Mouse (Mus musculus): ENCODE results near the gene Lamc1. TPM values are rescaled to one million over a fixed set of nuclear protein-coding genes. Genes with fewer than 3 reads are reported as not detected.

The Lamc1 gene
- polyA plus RNA-seq, 1 experiment from 2014 or later: 112 TPM

- DNase-seq (ENCODE audit: low spot score) (peak; percentile 51), ATAC-seq (replicated peaks; ENCODE audit: low FRiP score, low TSS enrichment, low read depth) (no peak)
- peaks cover 15% of the 10 kb centered on the region; the same call in 1 of the 2 replicates for H3K36me3 ChIP-seq (ENCODE audit: control insufficient read depth, insufficient read depth, low read length)
- H3K27me3 ChIP-seq (replicated peaks; ENCODE audit: control insufficient read depth, insufficient read depth, low read length): no peaks in the 10 kb centered on the region
- H3K9ac ChIP-seq (ENCODE audit: low read length): no peak overlapping the region
- H3K4me1 ChIP-seq (replicated peaks; ENCODE audit: control insufficient read depth, insufficient read depth, low read length): peaks cover 57% of the 10 kb centered on the region
- no peak overlapping the region for H3K4me2 ChIP-seq (ENCODE audit: low read length)
- H3K9me3 ChIP-seq (ENCODE audit: control insufficient read depth, low read length): no peaks in the 10 kb centered on the region
- no peak overlapping the region for H3K4me3 ChIP-seq (ENCODE audit: low read depth, low read length)
- no peak overlapping the region; the same call in 1 of the 2 replicates for H3K27ac ChIP-seq (ENCODE audit: low read depth)
- WGBS: 62% methylated on average over 12 of the region's 12 CpGs
These were observed 11.2 kb downstream of the Lamc1 start for GRCm38 (mm10) chr1:153321404-153321803.

GRCm38 (mm10) chr1:153320554-153321147 lies 11.9 kb downstream of the Lamc1 start:
- Histone ChIP-seq H3K4me1 (replicated peaks; ENCODE audit: control insufficient read depth, insufficient read depth, low read length) (peaks cover 63% of the 10 kb centered on the region), H3K27me3 (replicated peaks; ENCODE audit: control insufficient read depth, insufficient read depth, low read length) (no peaks in the 10 kb centered on the region), H3K4me2 (ENCODE audit: low read length) (0 out of 2 replicates have a peak overlapping the region, but pooled peaks have one; percentile 9), H3K9ac (ENCODE audit: low read length) (no peak overlapping the region), H3K4me3 (ENCODE audit: low read depth, low read length) (no peak overlapping the region), H3K9me3 (ENCODE audit: control insufficient read depth, low read length) (no peaks in the 10 kb centered on the region), H3K27ac (ENCODE audit: low read depth) (peak overlapping the region; percentile 29), H3K36me3 (ENCODE audit: control insufficient read depth, insufficient read depth, low read length) (peaks cover 7% of the 10 kb centered on the region; the same call in 1 of the 2 replicates)
- WGBS: 20% methylated on average over 6 of the region's 6 CpGs
- DNase-seq (ENCODE audit: low spot score) (peak; percentile 53), ATAC-seq (replicated peaks; ENCODE audit: low FRiP score, low TSS enrichment, low read depth) (0 out of 2 replicates have a peak, but pooled peaks have one; percentile 26)

DNA sequence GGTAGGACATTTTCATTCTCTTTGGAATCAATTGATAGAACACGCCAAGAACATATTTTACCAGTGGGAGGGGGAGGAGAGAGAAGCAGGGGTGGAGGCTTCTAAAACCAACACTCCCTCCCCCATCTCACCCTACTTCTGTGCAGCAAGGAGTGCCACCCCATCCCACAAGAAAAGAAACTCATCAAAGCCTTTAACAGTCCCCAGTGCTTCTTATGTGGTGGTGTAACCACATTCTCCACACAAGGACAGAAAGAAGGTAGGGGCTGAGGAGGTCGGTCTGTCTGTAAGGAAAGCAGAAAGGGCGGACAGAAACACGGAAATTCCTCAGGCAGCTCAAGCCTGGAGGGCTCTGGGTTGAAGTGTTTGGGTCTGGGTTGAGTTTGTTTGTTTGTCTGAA lies 12.5 kb downstream of the Lamc1 start:
- H3K9ac ChIP-seq (ENCODE audit: low read length): no peak overlapping the region
- ATAC-seq (replicated peaks; ENCODE audit: low FRiP score, low TSS enrichment, low read depth): no peak
- peaks cover 3% of the 10 kb centered on the region; the same call in 1 of the 2 replicates for H3K36me3 ChIP-seq (ENCODE audit: control insufficient read depth, insufficient read depth, low read length)
- H3K4me3 ChIP-seq (ENCODE audit: low read depth, low read length): no peak overlapping the region
- DNase-seq (ENCODE audit: low spot score): peak; percentile 50
- 0 out of 2 replicates have a peak overlapping the region, but pooled peaks have one; percentile 29 for H3K27ac ChIP-seq (ENCODE audit: low read depth)
- 53% methylated on average over 4 of the region's 4 CpGs for WGBS
- H3K27me3 ChIP-seq (replicated peaks; ENCODE audit: control insufficient read depth, insufficient read depth, low read length): no peaks in the 10 kb centered on the region
- H3K9me3 ChIP-seq (ENCODE audit: control insufficient read depth, low read length): no peaks in the 10 kb centered on the region
- H3K4me1 ChIP-seq (replicated peaks; ENCODE audit: control insufficient read depth, insufficient read depth, low read length): peaks cover 64% of the 10 kb centered on the region
- H3K4me2 ChIP-seq (ENCODE audit: low read length): 0 out of 2 replicates have a peak overlapping the region, but pooled peaks have one; percentile 9

DNA sequence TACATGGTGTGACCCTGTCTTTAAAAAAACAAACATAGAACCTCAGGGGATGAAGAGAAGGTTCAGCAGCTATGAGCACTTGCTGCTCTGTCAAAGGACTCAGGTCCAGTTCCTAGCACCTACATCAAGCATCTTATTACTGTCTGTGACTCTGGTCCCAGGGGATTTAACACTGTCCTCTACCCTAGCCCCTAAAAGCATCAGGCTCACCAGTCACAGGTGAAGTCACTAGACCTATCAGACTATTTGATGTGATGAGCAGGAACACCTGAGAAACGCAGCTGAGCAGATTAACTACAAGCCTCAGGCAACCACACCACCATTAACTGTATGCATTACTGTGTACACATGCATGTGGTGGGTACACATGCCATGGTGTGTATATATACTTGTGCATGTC lies 13.8 kb downstream of the Lamc1 start:
- ATAC-seq (replicated peaks; ENCODE audit: low FRiP score, low TSS enrichment, low read depth): no peak
- 96% methylated on average over 1 of the region's 1 CpGs for WGBS

GRCm38 (mm10) chr1:153318287-153318686 lies 14.3 kb downstream of the Lamc1 start:
- WGBS: 88% methylated on average over 7 of the region's 7 CpGs
- ATAC-seq (replicated peaks; ENCODE audit: low FRiP score, low TSS enrichment, low read depth): no peak
- H3K4me1 ChIP-seq (replicated peaks; ENCODE audit: control insufficient read depth, insufficient read depth, low read length): peaks cover 62% of the 10 kb centered on the region
- H3K4me3 ChIP-seq (ENCODE audit: low read depth, low read length): no peak overlapping the region
- H3K4me2 ChIP-seq (ENCODE audit: low read length): no peak overlapping the region
- no peak overlapping the region for H3K9ac ChIP-seq (ENCODE audit: low read length)
- H3K9me3 ChIP-seq (ENCODE audit: control insufficient read depth, low read length): no peaks in the 10 kb centered on the region
- no peaks in the 10 kb centered on the region for H3K36me3 ChIP-seq (ENCODE audit: control insufficient read depth, insufficient read depth, low read length)
- H3K27ac ChIP-seq (ENCODE audit: low read depth): peak overlapping the region; percentile 80; the same call in 1 of the 2 replicates
- H3K27me3 ChIP-seq (replicated peaks; ENCODE audit: control insufficient read depth, insufficient read depth, low read length): no peaks in the 10 kb centered on the region
- no peak for DNase-seq (ENCODE audit: low spot score)

More for the DNA sequence above, 13.8 kb downstream of the Lamc1 start:
- no peaks in the 10 kb centered on the region for H3K27me3 ChIP-seq (replicated peaks; ENCODE audit: control insufficient read depth, insufficient read depth, low read length)
- no peak overlapping the region for H3K9ac ChIP-seq (ENCODE audit: low read length)
- H3K27ac ChIP-seq (ENCODE audit: low read depth): no peak overlapping the region
- no peaks in the 10 kb centered on the region for H3K36me3 ChIP-seq (ENCODE audit: control insufficient read depth, insufficient read depth, low read length)
- no peaks in the 10 kb centered on the region for H3K9me3 ChIP-seq (ENCODE audit: control insufficient read depth, low read length)
- no peak overlapping the region for H3K4me3 ChIP-seq (ENCODE audit: low read depth, low read length)
- H3K4me2 ChIP-seq (ENCODE audit: low read length): no peak overlapping the region
- peaks cover 64% of the 10 kb centered on the region for H3K4me1 ChIP-seq (replicated peaks; ENCODE audit: control insufficient read depth, insufficient read depth, low read length)
- no peak for DNase-seq (ENCODE audit: low spot score)

DNA sequence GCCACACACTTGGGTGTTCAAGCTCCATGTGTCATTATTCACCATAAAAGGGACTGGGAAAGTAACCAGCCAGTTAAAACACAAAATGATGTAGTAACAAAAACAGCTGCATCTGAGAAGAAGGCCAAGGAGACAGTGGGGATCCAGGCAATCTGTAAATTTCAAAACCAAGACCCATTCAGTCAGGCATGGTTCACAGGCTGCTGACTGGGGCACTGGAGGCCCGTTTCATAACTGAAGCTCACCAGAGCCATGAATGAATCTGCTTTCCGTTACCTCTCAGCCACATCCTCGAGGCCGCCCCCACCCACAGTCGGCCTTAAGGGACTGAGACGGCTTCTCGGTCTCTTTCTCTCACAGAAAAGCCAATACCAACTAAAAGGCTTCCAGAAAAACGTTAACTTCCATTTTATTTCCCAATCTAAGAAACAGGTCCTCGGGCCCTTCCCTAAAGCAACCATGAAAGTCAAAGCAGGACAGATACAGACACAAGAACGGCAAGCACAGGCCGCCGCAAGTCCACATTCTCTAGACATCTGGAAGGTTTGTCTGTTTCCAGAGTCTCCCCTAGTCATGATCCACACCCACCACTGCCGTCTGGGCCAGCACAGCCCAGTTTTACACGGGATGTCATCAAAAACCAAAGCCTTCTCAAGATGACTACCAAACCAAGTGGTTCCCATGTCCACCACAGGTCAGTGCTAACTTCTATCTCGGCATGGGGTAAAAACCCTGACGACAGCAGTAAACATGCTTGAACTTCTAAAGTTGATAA lies 14.9 kb downstream of the Lamc1 start:
- H3K27ac ChIP-seq (ENCODE audit: low read depth): peak overlapping the region; percentile 80
- peaks cover 60% of the 10 kb centered on the region for H3K4me1 ChIP-seq (replicated peaks; ENCODE audit: control insufficient read depth, insufficient read depth, low read length)
- no peaks in the 10 kb centered on the region for H3K9me3 ChIP-seq (ENCODE audit: control insufficient read depth, low read length)
- H3K36me3 ChIP-seq (ENCODE audit: control insufficient read depth, insufficient read depth, low read length): no peaks in the 10 kb centered on the region
- no peak for DNase-seq (ENCODE audit: low spot score)
- 55% methylated on average over 16 of the region's 16 CpGs for WGBS
- H3K27me3 ChIP-seq (replicated peaks; ENCODE audit: control insufficient read depth, insufficient read depth, low read length): no peaks in the 10 kb centered on the region
- H3K4me3 ChIP-seq (ENCODE audit: low read depth, low read length): no peak overlapping the region
- no peak for ATAC-seq (replicated peaks; ENCODE audit: low FRiP score, low TSS enrichment, low read depth)
- no peak overlapping the region for H3K4me2 ChIP-seq (ENCODE audit: low read length)
- no peak overlapping the region for H3K9ac ChIP-seq (ENCODE audit: low read length)

- H3K4me1 ChIP-seq (replicated peaks; ENCODE audit: control insufficient read depth, insufficient read depth, low read length): peaks cover 56% of the 10 kb centered on the region
- ATAC-seq (replicated peaks; ENCODE audit: low FRiP score, low TSS enrichment, low read depth): no peak
- no peak overlapping the region for H3K4me3 ChIP-seq (ENCODE audit: low read depth, low read length)
- no peaks in the 10 kb centered on the region for H3K9me3 ChIP-seq (ENCODE audit: control insufficient read depth, low read length)
- DNase-seq (ENCODE audit: low spot score): no peak
- WGBS: 65% methylated on average over 8 of the region's 8 CpGs
- no peak overlapping the region for H3K9ac ChIP-seq (ENCODE audit: low read length)
- H3K27ac ChIP-seq (ENCODE audit: low read depth): peak overlapping the region; percentile 80; the same call in 1 of the 2 replicates
- H3K27me3 ChIP-seq (replicated peaks; ENCODE audit: control insufficient read depth, insufficient read depth, low read length): no peaks in the 10 kb centered on the region
- no peaks in the 10 kb centered on the region for H3K36me3 ChIP-seq (ENCODE audit: control insufficient read depth, insufficient read depth, low read length)
- no peak overlapping the region for H3K4me2 ChIP-seq (ENCODE audit: low read length)
These were observed 15.6 kb downstream of the Lamc1 start for GRCm38 (mm10) chr1:153316956-153317355.

GRCm38 (mm10) chr1:153316286-153316685 lies 16.3 kb downstream of the Lamc1 start:
- Histone ChIP-seq H3K4me1 (replicated peaks; ENCODE audit: control insufficient read depth, insufficient read depth, low read length) (peaks cover 52% of the 10 kb centered on the region), H3K27me3 (replicated peaks; ENCODE audit: control insufficient read depth, insufficient read depth, low read length) (no peaks in the 10 kb centered on the region), H3K27ac (ENCODE audit: low read depth) (no peak overlapping the region), H3K4me2 (ENCODE audit: low read length) (no peak overlapping the region), H3K4me3 (ENCODE audit: low read depth, low read length) (no peak overlapping the region), H3K9me3 (ENCODE audit: control insufficient read depth, low read length) (no peaks in the 10 kb centered on the region), H3K36me3 (ENCODE audit: control insufficient read depth, insufficient read depth, low read length) (no peaks in the 10 kb centered on the region), H3K9ac (ENCODE audit: low read length) (no peak overlapping the region)
- no peak for DNase-seq (ENCODE audit: low spot score)
- no peak for ATAC-seq (replicated peaks; ENCODE audit: low FRiP score, low TSS enrichment, low read depth)

All from intestine, embryonic 14.5 days (tissue).